ENCODE assay signal across 8 mouse cellular contexts in the genomic region with DNA sequence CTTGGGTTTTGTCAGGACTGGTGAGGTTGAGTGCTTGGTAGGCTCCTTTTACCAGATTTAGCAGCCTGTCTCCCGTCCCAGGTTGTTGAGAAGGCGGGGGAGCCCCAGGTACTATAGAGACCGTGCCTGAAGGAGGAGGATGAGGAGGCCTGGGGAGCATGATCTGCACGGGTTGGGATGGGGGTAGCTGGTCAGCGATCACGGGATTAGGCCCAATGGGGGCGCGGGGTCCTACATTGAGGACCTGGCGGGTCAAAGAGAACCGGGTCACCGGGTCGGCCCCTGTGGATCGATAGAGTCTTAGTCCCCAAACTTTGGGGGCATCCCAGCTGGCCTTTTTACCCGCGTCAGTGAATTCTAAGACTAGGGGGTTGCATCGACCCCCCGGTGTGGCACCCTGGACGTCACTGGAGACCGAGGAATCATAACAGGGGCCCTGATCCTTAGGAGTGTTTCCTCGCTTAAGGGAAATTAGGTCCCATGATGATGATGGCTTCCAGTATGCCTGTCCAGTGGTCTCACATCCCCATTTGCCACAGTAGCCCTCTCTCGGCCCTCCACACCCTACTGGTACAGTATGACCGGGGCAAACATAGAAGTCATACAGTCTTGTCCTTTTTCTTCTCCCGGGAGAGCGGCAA. TPM values are rescaled to one million over a fixed set of nuclear protein-coding genes. Genes with fewer than 3 reads are reported as not detected.
DNase-seq lines count a peak whose midpoint lies in the region.

No protein-coding gene starts in this region.

- DNase-seq in adrenal gland, adult 2 months, result peak; percentile 61
- peak; percentile 67 to 70 for DNase-seq in cerebellum, postnatal 10 days
- peak; percentile 64 for DNase-seq in gastrocnemius, postnatal 25 days
- peak; percentile 54 for DNase-seq in kidney, adult 18-20 months
- DNase-seq in layer of hippocampus, postnatal 14 days (ENCODE audit: low spot score in 2 of 2), result peak; percentile 42 to 46
- peak; percentile 37 for DNase-seq in lung, postnatal 14 days
- DNase-seq in spleen, adult 18-20 months, result peak; percentile 51 to 64
- peak; percentile 37 to 64 for DNase-seq in urinary bladder, adult 18-20 months (ENCODE audit: low spot score in 2 of 2)

RNA-seq across cellular contexts. Expression of a gene that starts 27.7 kb away (rescaled TPM):
- 100 to 1,000 TPM in 1 of 2 experiments, 10 to 100 TPM in 1; 95.0 to 144 TPM for total RNA-seq in adrenal gland, adult 2 months (2021)
- polyA plus RNA-seq in adrenal gland, adult 2 months (2012; rRNA removed), result 54.2 and 59.5 TPM in 2 replicates
- total RNA-seq in gastrocnemius, postnatal 25 days (2021), result 10 to 100 TPM; 65.8 to 77.9 TPM
- total RNA-seq in layer of hippocampus, postnatal 14 days (2021), result 10 to 100 TPM; 38.9 to 39.8 TPM

Comparison
In these comparisons a context has a peak if more than half of its experiments do, and no peak if none do; other contexts are left out.
1. Peak in every context shown above with its lines: DNase-seq.